Mouse (Mus musculus) heart, embryonic 15.5 days (tissue): ENCODE results near the gene Arf3. TPM values are rescaled to one million over a fixed set of nuclear protein-coding genes. Genes with fewer than 3 reads are reported as not detected.

Experiments used
- ATAC-seq: fragments of 200-750 bp; cut with Nextera tagmentation; replicated peaks from 2 replicates; pipeline ENCODE4 v1.8.0; 2017; ENCODE audit warnings: low read depth, moderate TSS enrichment; ENCODE audit not compliant: insufficient number of reproducible peaks, insufficient read depth, low FRiP score
- H3K27ac ChIP-seq: fragments of 300-500 bp; sonication (generic); 2 replicates; pipeline ENCODE4 v1.5.1; 2015; ENCODE audit warnings: mild to moderate bottlenecking, inconsistent platforms
- H3K27me3 ChIP-seq: fragments of 300-500 bp; sonication (generic); 2 replicates; pipeline ENCODE4 v1.6.1; 2015; ENCODE audit warnings: inconsistent platforms
- H3K36me3 ChIP-seq: fragments of 300-500 bp; sonication (generic); 2 replicates; pipeline ENCODE4 v1.6.1; 2015; ENCODE audit warnings: mild to moderate bottlenecking, inconsistent platforms
- H3K4me1 ChIP-seq: fragments of 300-500 bp; sonication (generic); replicated peaks from 2 replicates; pipeline ENCODE4 v1.6.1; 2015; ENCODE audit warnings: inconsistent platforms
- H3K4me2 ChIP-seq: fragments of 300-500 bp; sonication (generic); 2 replicates; pipeline ENCODE4 v1.6.1; 2015; ENCODE audit warnings: inconsistent platforms, mild to moderate bottlenecking, moderate library complexity
- H3K4me3 ChIP-seq: fragments of 300-500 bp; sonication (generic); 2 replicates; pipeline ENCODE4 v1.5.1; 2015; ENCODE audit warnings: mild to moderate bottlenecking, inconsistent platforms
- H3K9ac ChIP-seq: fragments of 300-500 bp; sonication (generic); 2 replicates; pipeline ENCODE4 v1.6.1; 2015; ENCODE audit warnings: mild to moderate bottlenecking, inconsistent platforms
- H3K9me3 ChIP-seq: fragments of 300-500 bp; sonication (generic); replicated peaks from 2 replicates; pipeline ENCODE4 v1.6.1; 2016; ENCODE audit warnings: inconsistent platforms
- WGBS: fragments of 180-500 bp; shearing (Covaris S2); methylation state at CpG from one replicate; pipeline ENCODE4 v1.1.7; 2015; ENCODE audit warnings: mixed read lengths; 5-methylcytosine and 5-hydroxymethylcytosine counted together
- polyA plus RNA-seq: library from polyadenylated mRNA; unstranded; fragments of >200 nt; fragmentation: Nextera tagmentation; extraction: Ambion mirVana; gene quantifications from 2 replicates; pipeline ENCODE4 v1.2.1, GENCODE M21; 2015

The Arf3 gene
- polyA plus RNA-seq, 1 experiment from 2014 or later = 29.5 TPM

DNA sequence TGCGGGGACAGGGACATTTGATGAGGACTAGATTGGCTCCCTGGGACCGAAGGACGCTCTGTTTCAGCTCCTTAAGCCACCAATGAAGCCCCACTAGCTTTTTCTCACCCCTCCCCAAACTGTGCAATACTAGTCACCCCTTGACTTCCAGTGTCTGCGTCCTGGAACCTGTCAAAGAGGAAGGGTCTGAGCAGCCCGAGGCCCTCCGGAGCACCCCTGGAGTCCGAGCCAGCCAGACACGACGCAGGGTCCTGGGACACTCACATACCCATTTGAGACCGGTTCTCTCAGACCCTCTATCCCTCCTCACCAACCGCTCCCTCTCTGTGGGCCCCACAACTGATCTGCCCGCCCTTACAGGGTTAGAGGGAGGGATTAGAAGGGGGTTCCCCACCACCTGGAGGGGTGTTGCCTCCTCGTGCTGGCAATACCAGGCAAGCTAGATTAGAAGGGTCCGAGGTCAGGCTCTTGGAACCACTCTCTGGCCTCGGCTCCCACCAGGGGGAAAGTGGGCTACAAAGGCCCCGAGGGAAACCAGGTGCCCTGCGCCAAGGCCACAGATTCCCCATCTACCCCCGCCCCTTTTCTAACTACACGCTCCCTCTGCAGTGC lies 14.1 kb upstream of the Arf3 start:
- Histone ChIP-seq H3K9me3 (no peaks in the 10 kb centered on the region), H3K4me3 (peak overlapping the region; percentile 39), H3K4me2 (peak overlapping the region; percentile 66), H3K27me3 (peaks cover 100% of the 10 kb centered on the region), H3K27ac (no peak overlapping the region), H3K36me3 (no peaks in the 10 kb centered on the region), H3K4me1 (peaks cover 58% of the 10 kb centered on the region), H3K9ac (no peak overlapping the region)
- 4% methylated on average over 19 of the region's 19 CpGs for WGBS
- ATAC-seq = no peak

DNA sequence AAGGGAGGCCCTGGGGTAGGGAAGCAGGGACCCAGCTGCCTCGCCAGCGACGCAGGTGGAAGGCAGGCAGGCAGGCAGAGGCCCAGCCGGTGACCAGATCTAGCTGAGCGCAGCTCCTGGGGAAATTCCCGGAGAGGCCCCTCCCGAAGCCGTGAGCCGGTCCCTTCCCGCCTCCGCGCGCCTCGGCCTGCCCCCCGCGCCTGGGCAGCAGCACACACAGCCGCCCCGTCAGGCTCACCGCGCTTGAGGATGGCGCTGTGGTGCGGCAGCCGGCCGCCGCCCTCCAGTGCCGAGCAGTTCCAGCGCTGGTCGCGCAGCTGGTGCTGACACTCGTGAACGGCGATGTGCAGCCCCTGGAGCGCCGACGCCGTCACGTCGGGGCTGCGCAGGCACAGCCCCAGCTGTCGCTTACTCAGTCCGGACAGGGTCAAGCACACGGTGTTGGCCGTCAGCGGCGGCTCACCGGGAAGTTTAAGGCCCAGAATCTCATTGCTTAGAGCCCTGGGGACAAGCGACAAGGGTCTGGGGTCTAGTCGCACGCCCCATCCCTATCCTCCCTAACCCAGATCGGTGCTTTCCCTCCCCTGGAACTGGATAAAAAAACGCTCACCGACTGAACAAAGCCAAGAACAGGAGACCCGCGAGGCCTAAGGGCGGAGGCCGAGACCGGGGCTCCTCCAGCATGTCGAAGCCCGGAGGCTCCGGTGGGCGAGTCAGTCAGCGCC lies 13.4 kb upstream of the Arf3 start:
- Histone ChIP-seq H3K9ac (peak overlapping the region; percentile 28), H3K27ac (no peak overlapping the region), H3K36me3 (no peaks in the 10 kb centered on the region), H3K9me3 (no peaks in the 10 kb centered on the region), H3K4me1 (peaks cover 62% of the 10 kb centered on the region), H3K4me2 (peak overlapping the region; percentile 66), H3K27me3 (peaks cover 100% of the 10 kb centered on the region), H3K4me3 (peak overlapping the region; percentile 39)
- peak; percentile 69 for ATAC-seq
- WGBS = 2% methylated on average over 62 of the region's 62 CpGs

DNA sequence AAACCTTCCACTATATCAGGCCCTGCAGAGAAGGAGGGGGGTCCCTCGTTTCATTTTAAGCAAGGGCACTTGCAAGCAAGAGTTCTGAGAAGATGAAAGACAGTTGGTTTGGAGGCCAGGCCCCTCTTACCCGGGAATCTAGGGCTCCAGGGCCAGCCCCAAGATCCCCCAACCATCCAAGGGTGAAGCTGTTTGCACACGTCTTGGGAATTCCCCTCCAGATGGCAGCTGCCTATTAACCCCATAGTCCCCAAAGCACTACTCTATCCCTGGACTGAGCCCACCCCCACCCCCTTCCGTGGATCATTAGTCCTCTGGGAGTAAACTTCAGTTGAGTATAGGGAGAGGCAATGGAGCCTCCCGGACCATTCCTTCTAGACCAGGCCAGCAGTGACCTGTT lies 12.5 kb upstream of the Arf3 start:
- peaks cover 61% of the 10 kb centered on the region for H3K4me1 ChIP-seq
- no peak overlapping the region for H3K27ac ChIP-seq
- no peak for ATAC-seq
- peaks cover 99% of the 10 kb centered on the region for H3K27me3 ChIP-seq
- no peaks in the 10 kb centered on the region for H3K36me3 ChIP-seq
- no peak overlapping the region for H3K4me2 ChIP-seq
- H3K9ac ChIP-seq = no peak overlapping the region
- 11% methylated on average over 5 of the region's 5 CpGs for WGBS
- H3K4me3 ChIP-seq = no peak overlapping the region
- no peaks in the 10 kb centered on the region for H3K9me3 ChIP-seq

GRCm38 (mm10) chr15:98774096-98774495 lies 11.1 kb upstream of the Arf3 start:
- WGBS = 21% methylated on average over 15 of the region's 15 CpGs
- no peak for ATAC-seq

GRCm38 (mm10) chr15:98772511-98773211 lies 9.6 kb upstream of the Arf3 start:
- WGBS = 3% methylated on average over 36 of the region's 36 CpGs
- peaks cover 93% of the 10 kb centered on the region for H3K27me3 ChIP-seq
- peak overlapping the region; percentile 50 for H3K9ac ChIP-seq
- H3K4me2 ChIP-seq = peak overlapping the region; percentile 76
- peak overlapping the region; percentile 48 for H3K4me3 ChIP-seq
- no peaks in the 10 kb centered on the region for H3K9me3 ChIP-seq
- H3K36me3 ChIP-seq = no peaks in the 10 kb centered on the region
- peaks cover 41% of the 10 kb centered on the region for H3K4me1 ChIP-seq
- H3K27ac ChIP-seq = no peak overlapping the region
- ATAC-seq = no peak

More at GRCm38 (mm10) chr15:98774096-98774495, 11.1 kb upstream of the Arf3 start:
- Histone ChIP-seq H3K9me3 (no peaks in the 10 kb centered on the region), H3K4me1 (peaks cover 55% of the 10 kb centered on the region), H3K4me3 (no peak overlapping the region), H3K4me2 (no peak overlapping the region), H3K9ac (peak overlapping the region; percentile 25), H3K27ac (no peak overlapping the region), H3K27me3 (peaks cover 98% of the 10 kb centered on the region), H3K36me3 (no peaks in the 10 kb centered on the region)

- peaks cover 34% of the 10 kb centered on the region for H3K4me1 ChIP-seq
- no peak for ATAC-seq
- no peaks in the 10 kb centered on the region for H3K9me3 ChIP-seq
- no peak overlapping the region for H3K9ac ChIP-seq
- H3K4me3 ChIP-seq = peak overlapping the region; percentile 48
- H3K4me2 ChIP-seq = peak overlapping the region; percentile 76
- peaks cover 85% of the 10 kb centered on the region for H3K27me3 ChIP-seq
- WGBS = 15% methylated on average over 12 of the region's 12 CpGs
- H3K27ac ChIP-seq = no peak overlapping the region
- H3K36me3 ChIP-seq = no peaks in the 10 kb centered on the region
Observed at GRCm38 (mm10) chr15:98771813-98772425, 8.9 kb upstream of the Arf3 start.

- Histone ChIP-seq H3K4me1 (peaks cover 20% of the 10 kb centered on the region), H3K27ac (no peak overlapping the region), H3K36me3 (no peaks in the 10 kb centered on the region), H3K27me3 (peaks cover 68% of the 10 kb centered on the region), H3K4me2 (no peak overlapping the region), H3K4me3 (no peak overlapping the region), H3K9me3 (no peaks in the 10 kb centered on the region), H3K9ac (no peak overlapping the region)
- no peak for ATAC-seq
- WGBS = 31% methylated on average over 5 of the region's 5 CpGs
Observed at GRCm38 (mm10) chr15:98768259-98768658, 5.2 kb upstream of the Arf3 start.

GRCm38 (mm10) chr15:98765929-98766328 lies 2.9 kb upstream of the Arf3 start:
- peaks cover 45% of the 10 kb centered on the region for H3K27me3 ChIP-seq
- no peak for ATAC-seq
- no peaks in the 10 kb centered on the region for H3K9me3 ChIP-seq
- no peak overlapping the region for H3K27ac ChIP-seq
- H3K4me1 ChIP-seq = peaks cover 14% of the 10 kb centered on the region
- WGBS = 63% methylated on average over 4 of the region's 4 CpGs
- no peaks in the 10 kb centered on the region for H3K36me3 ChIP-seq
- H3K4me3 ChIP-seq = no peak overlapping the region
- H3K9ac ChIP-seq = no peak overlapping the region
- no peak overlapping the region for H3K4me2 ChIP-seq

- Histone ChIP-seq H3K27me3 (0 out of 2 replicates have a peak, but pooled peaks cover 19% of the 10 kb centered on the region), H3K4me1 (peaks cover 14% of the 10 kb centered on the region), H3K4me3 (peak overlapping the region; percentile 85), H3K9ac (peak overlapping the region; percentile 88), H3K4me2 (peak overlapping the region; percentile 83), H3K9me3 (no peaks in the 10 kb centered on the region), H3K27ac (peak overlapping the region; percentile 79), H3K36me3 (0 out of 2 replicates have a peak, but pooled peaks cover 3% of the 10 kb centered on the region)
- ATAC-seq = peak; percentile 86
- WGBS = under 1% methylated on average over 23 of the region's 24 CpGs
Observed at GRCm38 (mm10) chr15:98762201-98762621, 803 bp downstream of the Arf3 start.

DNA sequence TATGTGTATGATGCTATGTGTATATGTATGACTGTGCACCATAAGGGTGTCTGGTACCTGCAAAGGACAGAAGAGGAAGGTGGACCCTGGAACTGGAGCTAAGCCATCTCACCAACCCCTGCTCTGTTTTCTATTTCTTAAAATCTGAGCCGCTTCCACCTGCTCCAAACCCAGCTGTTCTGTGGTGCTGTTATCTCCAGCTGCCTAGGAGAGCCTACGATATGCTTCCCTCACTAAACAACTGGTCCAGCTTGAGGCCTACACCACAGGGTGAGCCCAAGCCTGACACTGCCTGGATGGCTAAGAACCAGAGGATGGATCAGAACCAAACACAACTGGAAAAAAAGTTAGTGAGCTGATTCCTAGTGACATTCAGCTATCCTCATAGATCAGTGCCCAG lies 8.9 kb downstream of the Arf3 start:
- H3K4me2 ChIP-seq = no peak overlapping the region
- H3K4me3 ChIP-seq = no peak overlapping the region
- H3K27me3 ChIP-seq = no peaks in the 10 kb centered on the region
- no peak overlapping the region for H3K27ac ChIP-seq
- H3K4me1 ChIP-seq = peaks cover 4% of the 10 kb centered on the region; the same call in 1 of the 2 replicates
- WGBS = 58% methylated on average over 2 of the region's 2 CpGs
- no peaks in the 10 kb centered on the region for H3K36me3 ChIP-seq
- ATAC-seq = no peak
- no peaks in the 10 kb centered on the region for H3K9me3 ChIP-seq
- H3K9ac ChIP-seq = no peak overlapping the region

- no peak for ATAC-seq
- no peak overlapping the region for H3K9ac ChIP-seq
Observed at GRCm38 (mm10) chr15:98753021-98753423, 10.0 kb downstream of the Arf3 start.

More at GRCm38 (mm10) chr15:98753021-98753423, 10.0 kb downstream of the Arf3 start:
- H3K4me3 ChIP-seq = no peak overlapping the region
- H3K27me3 ChIP-seq = no peaks in the 10 kb centered on the region
- no peaks in the 10 kb centered on the region for H3K9me3 ChIP-seq
- 57% methylated on average over 8 of the region's 8 CpGs for WGBS
- H3K4me1 ChIP-seq = peaks cover 4% of the 10 kb centered on the region; the same call in 1 of the 2 replicates
- H3K36me3 ChIP-seq = no peaks in the 10 kb centered on the region
- no peak overlapping the region for H3K4me2 ChIP-seq
- H3K27ac ChIP-seq = no peak overlapping the region
